Comparison of ENCODE assay signal across 18 mouse cellular contexts in genomic region chr3:21983993-21984725, GRCm38 (mm10).
DNase-seq lines count a peak whose midpoint lies in the region; ATAC-seq and TF ChIP-seq lines count a peak whose summit lies in the region.
"Had no signal": no experiment of that assay in that cellular context is flagged by ENCODE, and none has a peak within 500 bp of the region (broad histone marks: within the 10 kb centered on the region; RNA-seq: fewer than 3 reads in every experiment).

No protein-coding gene starts in this region.

- H3K27me3 ChIP-seq in liver, embryonic 12.5 days (replicated peaks), result no peaks in the 10 kb centered on the region
- no peaks in the 10 kb centered on the region for H3K27me3 ChIP-seq in forebrain, postnatal 0 days (ENCODE audit: insufficient read depth, low read length)
- H3K27me3 ChIP-seq: forebrain, embryonic 15.5 days; heart, embryonic 12.5 days had no signal

- ATAC-seq in frontal cortex, adult (ENCODE audit: low TSS enrichment), result peak; percentile 75
- no peak for ATAC-seq in liver, embryonic 12.5 days
- ATAC-seq in CD4-positive, CD25-positive, alpha-beta regulatory T cell, adult 4 months, result no peak
- no peak for ATAC-seq in forebrain, postnatal 0 days
- ATAC-seq: forebrain, embryonic 15.5 days had no signal

- no peak for DNase-seq in frontal cortex, postnatal 10 days (ENCODE audit: low spot score in 2 of 2)
- DNase-seq in liver, result peak; percentile 9
- DNase-seq in kidney, adult 9 months, result peak; percentile 87
- DNase-seq in right cerebral cortex, postnatal 25 days, result no peak
- DNase-seq in forebrain, postnatal 0 days, result no peak
- DNase-seq: adrenal gland, postnatal 10 days; cerebellum, adult 2 months; gastrocnemius, postnatal 10 days; heart, postnatal 36 days; lung, postnatal 14 days had no signal

- H3K4me1 ChIP-seq in liver, embryonic 12.5 days, result peaks cover 39% of the 10 kb centered on the region
- H3K4me1 ChIP-seq in forebrain, postnatal 0 days (ENCODE audit: insufficient read depth), result no peaks in the 10 kb centered on the region
- H3K4me1 ChIP-seq: forebrain, embryonic 15.5 days; heart, embryonic 12.5 days; midbrain, embryonic 10.5 days had no signal

- TF ChIP-seq CTCF in forebrain, postnatal 0 days (IDR thresholded peaks at IDR 0.05; ENCODE audit: low read depth), result no peak

- H3K9ac ChIP-seq in liver, embryonic 12.5 days, result no peak overlapping the region
- no peak overlapping the region for H3K9ac ChIP-seq in forebrain, postnatal 0 days
- H3K9ac ChIP-seq: forebrain, embryonic 15.5 days; heart, embryonic 12.5 days; liver, embryonic 14.5 days had no signal

- no peak overlapping the region for H3K4me2 ChIP-seq in liver, embryonic 12.5 days
- H3K4me2 ChIP-seq in forebrain, postnatal 0 days (ENCODE audit: low read depth), result no peak overlapping the region
- H3K4me2 ChIP-seq: forebrain, embryonic 15.5 days; heart, embryonic 12.5 days had no signal

- no peak overlapping the region for H3K27ac ChIP-seq in liver, embryonic 12.5 days
- H3K27ac ChIP-seq in forebrain, postnatal 0 days (ENCODE audit: low read depth, low read length), result no peak overlapping the region
- H3K27ac ChIP-seq: forebrain, embryonic 15.5 days; liver, embryonic 14.5 days; midbrain, embryonic 10.5 days had no signal

- no peaks in the 10 kb centered on the region for H3K36me3 ChIP-seq in liver, embryonic 12.5 days
- no peaks in the 10 kb centered on the region for H3K36me3 ChIP-seq in forebrain, postnatal 0 days (ENCODE audit: insufficient read depth)
- H3K36me3 ChIP-seq: forebrain, embryonic 15.5 days; heart, embryonic 12.5 days; midbrain, embryonic 10.5 days had no signal

- WGBS in liver, embryonic 12.5 days (ENCODE audit: insufficient replicate concordance), result 54% methylated on average over 2 of the region's 2 CpGs
- WGBS in forebrain, postnatal 0 days, result 29% methylated on average over 2 of the region's 2 CpGs

- H3K4me3 ChIP-seq in liver, embryonic 12.5 days, result no peak overlapping the region
- H3K4me3 ChIP-seq in forebrain, postnatal 0 days (ENCODE audit: low read depth, low read length), result no peak overlapping the region
- H3K4me3 ChIP-seq: erythroblast, embryonic 14.5 days; forebrain, embryonic 15.5 days; heart, embryonic 12.5 days; midbrain, embryonic 10.5 days had no signal

- no peaks in the 10 kb centered on the region for H3K9me3 ChIP-seq in liver, embryonic 12.5 days (replicated peaks)
- no peaks in the 10 kb centered on the region for H3K9me3 ChIP-seq in forebrain, postnatal 0 days (ENCODE audit: low read length)
- H3K9me3 ChIP-seq: forebrain, embryonic 15.5 days; midbrain, embryonic 10.5 days had no signal

Comparison
In these comparisons a context has a peak if more than half of its experiments do, and no peak if none do; other contexts are left out.
1. DNase-seq: peak in liver (single experiment) and kidney, adult 9 months (single experiment); none in frontal cortex, postnatal 10 days (0 of 2), right cerebral cortex, postnatal 25 days (single experiment) and forebrain, postnatal 0 days (single experiment).